Comparison of ENCODE assay signal across 8 mouse cellular contexts in the genomic region with DNA sequence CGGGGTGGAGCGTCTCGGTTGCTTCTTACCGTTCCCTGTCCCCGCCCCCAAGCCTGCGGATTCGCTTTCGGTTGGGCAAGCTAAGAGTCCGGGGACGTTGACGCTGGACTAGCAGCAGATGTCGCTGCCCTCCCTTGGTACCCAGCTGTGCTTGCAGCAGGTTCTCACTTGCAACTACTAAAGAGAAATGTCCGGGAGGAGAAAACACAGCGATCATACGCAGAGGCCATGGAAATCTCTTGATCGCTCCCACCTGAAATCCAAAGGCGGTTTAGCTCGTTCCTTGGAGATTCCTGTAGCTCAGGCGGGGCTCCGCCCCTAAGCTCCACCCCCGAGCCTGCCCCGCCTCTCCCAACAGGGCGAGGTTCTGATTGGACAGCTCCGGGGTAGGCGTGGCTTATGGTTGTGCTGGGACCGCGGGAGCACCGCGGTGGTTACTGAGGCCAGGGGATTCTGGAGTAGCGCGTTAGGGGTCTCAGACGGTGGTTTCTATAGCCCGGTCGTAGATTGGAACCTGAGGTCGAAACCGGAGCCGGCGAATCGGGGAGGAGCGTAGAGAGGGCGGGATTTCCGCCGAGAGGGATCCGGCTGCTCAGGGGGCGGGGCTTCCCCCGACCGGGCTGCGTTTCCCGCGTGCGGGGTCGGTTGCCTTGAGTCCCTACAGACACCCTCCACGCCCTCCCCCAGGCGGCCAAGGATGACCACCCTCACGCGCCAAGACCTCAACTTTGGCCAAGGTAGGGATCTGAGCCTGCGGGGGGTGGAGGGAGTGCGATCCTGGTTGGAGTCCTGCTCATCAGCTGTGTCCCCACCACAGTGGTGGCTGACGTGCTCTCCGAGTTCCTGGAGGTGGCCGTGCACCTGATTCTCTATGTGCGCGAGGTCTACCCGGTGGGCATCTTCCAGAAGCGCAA. TPM values are rescaled to one million over a fixed set of nuclear protein-coding genes. Genes with fewer than 3 reads are reported as not detected.
A peak's percentile ranks its signal among the peaks of the same experiment; 100 is the strongest.
DNase-seq lines count a peak whose midpoint lies in the region; ATAC-seq lines count a peak whose summit lies in the region.

No protein-coding gene starts in this region.

- H3K27ac ChIP-seq in heart, embryonic 13.5 days (replicated peaks) = peak overlapping the region; percentile 85
- H3K27ac ChIP-seq in liver, embryonic 12.5 days = peak overlapping the region; percentile 75
- H3K27ac ChIP-seq in stomach, embryonic 15.5 days = peak overlapping the region; percentile 91

- peak overlapping the region; percentile 80 for H3K4me3 ChIP-seq in heart, embryonic 13.5 days
- H3K4me3 ChIP-seq in liver, embryonic 12.5 days = peak overlapping the region; percentile 73
- peak overlapping the region; percentile 77 for H3K4me3 ChIP-seq in stomach, embryonic 15.5 days (replicated peaks)

- under 1% methylated on average over 65 of the region's 65 CpGs for WGBS in heart, embryonic 13.5 days
- under 1% methylated on average over 65 of the region's 65 CpGs for WGBS in liver, embryonic 12.5 days (ENCODE audit: insufficient replicate concordance)
- under 1% methylated on average over 65 of the region's 65 CpGs for WGBS in stomach, embryonic 15.5 days

- peak; percentile 94 for DNase-seq in CD4-positive helper T cell, adult 2 months (ENCODE audit: low read depth, low spot score)
- DNase-seq in brain, embryonic 18.5 days (ENCODE audit: low read depth, low spot score) = peak; percentile 81
- DNase-seq in kidney, postnatal 10 days = peak; percentile 95
- DNase-seq in natural killer cell, adult 2 months (ENCODE audit: low spot score in 2 of 2) = peak; percentile 94 to 95

- H3K4me2 ChIP-seq in heart, embryonic 13.5 days = peak overlapping the region; percentile 95
- peak overlapping the region; percentile 87 for H3K4me2 ChIP-seq in liver, embryonic 12.5 days
- H3K4me2 ChIP-seq in stomach, embryonic 15.5 days = peak overlapping the region; percentile 96

- H3K9me3 ChIP-seq in heart, embryonic 13.5 days = no peaks in the 10 kb centered on the region
- H3K9me3 ChIP-seq in liver, embryonic 12.5 days (replicated peaks) = no peaks in the 10 kb centered on the region
- H3K9me3 ChIP-seq in stomach, embryonic 15.5 days = no peaks in the 10 kb centered on the region

- H3K9ac ChIP-seq in heart, embryonic 13.5 days = peak overlapping the region; percentile 87
- H3K9ac ChIP-seq in liver, embryonic 12.5 days = peak overlapping the region; percentile 69
- peak overlapping the region; percentile 79 for H3K9ac ChIP-seq in stomach, embryonic 15.5 days

- H3K27me3 ChIP-seq in heart, embryonic 13.5 days (replicated peaks) = peaks cover 29% of the 10 kb centered on the region
- peaks cover 33% of the 10 kb centered on the region for H3K27me3 ChIP-seq in liver, embryonic 12.5 days (replicated peaks)
- peaks cover 5% of the 10 kb centered on the region; the same call in 1 of the 2 replicates for H3K27me3 ChIP-seq in stomach, embryonic 15.5 days (replicated peaks)

- ATAC-seq in erythroid progenitor cell, adult 5-6 weeks (replicated peaks; ENCODE audit: low FRiP score, poor library complexity, severe bottlenecking) = peak; percentile 94
- ATAC-seq in heart, embryonic 13.5 days (ENCODE audit: extremely low read depth, insufficient number of reproducible peaks, low FRiP score, low TSS enrichment) = peak; percentile 89
- ATAC-seq in liver, embryonic 12.5 days = peak; percentile 91
- peak; percentile 93 for ATAC-seq in stomach, embryonic 15.5 days (ENCODE audit: insufficient read depth, low FRiP score, low read depth)

- peaks cover 11% of the 10 kb centered on the region; the same call in 1 of the 2 replicates for H3K4me1 ChIP-seq in heart, embryonic 13.5 days
- peaks cover 16% of the 10 kb centered on the region for H3K4me1 ChIP-seq in liver, embryonic 12.5 days
- peaks cover 2% of the 10 kb centered on the region; the same call in 1 of the 2 replicates for H3K4me1 ChIP-seq in stomach, embryonic 15.5 days

- H3K36me3 ChIP-seq in heart, embryonic 13.5 days = peaks cover 14% of the 10 kb centered on the region
- peaks cover 12% of the 10 kb centered on the region for H3K36me3 ChIP-seq in liver, embryonic 12.5 days
- no peaks in the 10 kb centered on the region for H3K36me3 ChIP-seq in stomach, embryonic 15.5 days

RNA-seq across cellular contexts. Expression of gene Draxin, which starts 9.9 kb away (rescaled TPM):
- total RNA-seq in erythroid progenitor cell, adult 5-6 weeks (2015; ENCODE audit: low replicate concordance) = 0.42 TPM in 1 of 2 replicates, not detected in the other
- total RNA-seq in erythroid progenitor cell, adult 5-6 weeks (2017; ENCODE audit: low replicate concordance) = not detected in 2 replicates
- 0.03 and 0.05 TPM in 2 replicates for polyA plus RNA-seq in heart, embryonic 13.5 days (2015; fragmentation: Nextera tagmentation; extraction: Ambion mirVana)
- polyA plus RNA-seq in liver, embryonic 12.5 days (2016; fragmentation: Nextera tagmentation; extraction: Ambion mirVana) = 0.08 TPM in 2 replicates
- 0.06 and 0.14 TPM in 2 replicates for polyA plus RNA-seq in stomach, embryonic 15.5 days (2015; fragmentation: Nextera tagmentation; extraction: Ambion mirVana)

RNA-seq across cellular contexts. Expression of gene Mad2l2, which starts 10.2 kb away (rescaled TPM):
- total RNA-seq in erythroid progenitor cell, adult 5-6 weeks (2015; ENCODE audit: low replicate concordance) = 11.5 and 20.5 TPM in 2 replicates
- 0.30 and 5.5 TPM in 2 replicates for total RNA-seq in erythroid progenitor cell, adult 5-6 weeks (2017; ENCODE audit: low replicate concordance)
- 33.3 and 39.0 TPM in 2 replicates for polyA plus RNA-seq in heart, embryonic 13.5 days (2015; fragmentation: Nextera tagmentation; extraction: Ambion mirVana)
- polyA plus RNA-seq in liver, embryonic 12.5 days (2016; fragmentation: Nextera tagmentation; extraction: Ambion mirVana) = 24.2 and 25.5 TPM in 2 replicates
- 37.9 and 38.0 TPM in 2 replicates for polyA plus RNA-seq in stomach, embryonic 15.5 days (2015; fragmentation: Nextera tagmentation; extraction: Ambion mirVana)

RNA-seq across cellular contexts. Expression of gene Fbxo6, which starts 11.6 kb away (rescaled TPM):
- total RNA-seq in erythroid progenitor cell, adult 5-6 weeks (2015; ENCODE audit: low replicate concordance) = 3.2 TPM in 1 of 2 replicates, not detected in the other
- 2.1 TPM in 1 of 2 replicates, not detected in the other for total RNA-seq in erythroid progenitor cell, adult 5-6 weeks (2017; ENCODE audit: low replicate concordance)
- polyA plus RNA-seq in heart, embryonic 13.5 days (2015; fragmentation: Nextera tagmentation; extraction: Ambion mirVana) = 18.6 and 19.6 TPM in 2 replicates
- polyA plus RNA-seq in liver, embryonic 12.5 days (2016; fragmentation: Nextera tagmentation; extraction: Ambion mirVana) = 20.5 and 28.7 TPM in 2 replicates
- 13.7 and 14.1 TPM in 2 replicates for polyA plus RNA-seq in stomach, embryonic 15.5 days (2015; fragmentation: Nextera tagmentation; extraction: Ambion mirVana)

RNA-seq across cellular contexts. Expression of gene Fbxo44, which starts 19.9 kb away (rescaled TPM):
- 1.1 TPM in 1 of 2 replicates, not detected in the other for total RNA-seq in erythroid progenitor cell, adult 5-6 weeks (2015; ENCODE audit: low replicate concordance)
- not detected in 2 replicates for total RNA-seq in erythroid progenitor cell, adult 5-6 weeks (2017; ENCODE audit: low replicate concordance)
- polyA plus RNA-seq in heart, embryonic 13.5 days (2015; fragmentation: Nextera tagmentation; extraction: Ambion mirVana) = 20.9 and 26.9 TPM in 2 replicates
- polyA plus RNA-seq in liver, embryonic 12.5 days (2016; fragmentation: Nextera tagmentation; extraction: Ambion mirVana) = 1.6 and 1.7 TPM in 2 replicates
- 7.5 and 8.0 TPM in 2 replicates for polyA plus RNA-seq in stomach, embryonic 15.5 days (2015; fragmentation: Nextera tagmentation; extraction: Ambion mirVana)

RNA-seq across cellular contexts. Expression of gene Fbxo2, which starts 20.1 kb away (rescaled TPM):
- not detected in 2 replicates for total RNA-seq in erythroid progenitor cell, adult 5-6 weeks (2015; ENCODE audit: low replicate concordance)
- total RNA-seq in erythroid progenitor cell, adult 5-6 weeks (2017; ENCODE audit: low replicate concordance) = not detected in 2 replicates
- 1.0 and 1.6 TPM in 2 replicates for polyA plus RNA-seq in heart, embryonic 13.5 days (2015; fragmentation: Nextera tagmentation; extraction: Ambion mirVana)
- polyA plus RNA-seq in liver, embryonic 12.5 days (2016; fragmentation: Nextera tagmentation; extraction: Ambion mirVana) = 0.43 and 0.50 TPM in 2 replicates
- 0.84 and 1.0 TPM in 2 replicates for polyA plus RNA-seq in stomach, embryonic 15.5 days (2015; fragmentation: Nextera tagmentation; extraction: Ambion mirVana)

Comparison
In these comparisons a context has a peak if more than half of its experiments do, and no peak if none do; other contexts are left out.
1. Peak in every context shown above with its lines: DNase-seq, ATAC-seq, H3K4me3 ChIP-seq and H3K27ac ChIP-seq.